Mouse (Mus musculus): Measurements from ENCODE around the gene Atp8b3.

Atp8b3 gene

DNA sequence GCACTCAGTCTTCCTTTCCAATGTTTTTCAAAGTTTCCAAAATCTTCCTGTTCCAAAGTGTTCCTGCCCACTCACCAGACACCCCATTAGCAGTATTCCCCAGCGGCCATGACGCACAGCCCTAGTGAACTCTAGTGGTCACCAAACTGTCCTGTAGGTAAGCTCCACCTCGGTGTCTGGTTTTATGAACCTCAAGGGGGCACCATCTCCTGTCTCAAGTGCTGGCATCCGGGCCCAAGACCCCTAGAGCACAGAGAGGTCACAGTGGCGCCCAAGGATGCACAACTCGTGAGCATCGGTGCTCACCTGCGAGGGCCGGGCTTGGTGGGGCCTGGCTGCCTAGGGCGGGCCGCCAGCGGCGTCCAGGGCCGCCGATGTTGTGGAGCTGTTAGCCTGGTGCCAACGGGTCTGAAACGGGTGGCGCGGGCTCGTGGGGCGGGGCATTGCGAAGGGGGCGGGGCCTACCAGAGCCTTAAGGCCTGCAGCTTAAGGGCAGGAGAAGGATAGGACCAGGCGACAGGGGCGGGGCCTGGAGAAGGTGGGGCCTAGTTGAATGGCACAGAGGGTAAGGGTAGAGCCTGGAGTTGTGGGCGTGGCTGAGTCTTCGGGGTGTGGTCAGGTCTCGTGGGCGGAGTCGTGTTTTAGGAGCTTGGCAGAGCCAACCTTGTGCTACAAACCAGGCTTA, at the start of gene Atp8b3:
TSS of gene Atp8b3 (minus strand) at position 415 of the 685 bp plus-strand sequence.
- peak; percentile 15 to 42 for DNase-seq

DNA sequence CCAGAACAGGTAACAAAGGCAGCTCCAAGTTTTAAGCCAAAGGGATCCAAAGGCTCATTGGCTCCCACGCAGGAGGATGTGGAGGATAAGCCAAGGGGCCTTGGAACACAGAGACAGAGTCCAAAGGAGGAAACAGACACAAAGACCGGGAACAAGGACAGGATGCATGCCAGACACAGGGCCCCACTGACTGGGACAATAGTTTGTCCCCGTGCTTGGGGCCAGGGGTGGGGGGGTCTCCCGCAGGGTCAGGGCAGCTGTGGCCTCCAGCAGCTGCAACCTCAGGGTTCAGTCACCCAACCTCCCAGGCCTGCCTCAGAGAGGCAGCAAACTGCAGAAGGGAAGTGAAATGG, 48.4 kb upstream of the Atp8b3 start:
- DNase-seq = no peak

DNA sequence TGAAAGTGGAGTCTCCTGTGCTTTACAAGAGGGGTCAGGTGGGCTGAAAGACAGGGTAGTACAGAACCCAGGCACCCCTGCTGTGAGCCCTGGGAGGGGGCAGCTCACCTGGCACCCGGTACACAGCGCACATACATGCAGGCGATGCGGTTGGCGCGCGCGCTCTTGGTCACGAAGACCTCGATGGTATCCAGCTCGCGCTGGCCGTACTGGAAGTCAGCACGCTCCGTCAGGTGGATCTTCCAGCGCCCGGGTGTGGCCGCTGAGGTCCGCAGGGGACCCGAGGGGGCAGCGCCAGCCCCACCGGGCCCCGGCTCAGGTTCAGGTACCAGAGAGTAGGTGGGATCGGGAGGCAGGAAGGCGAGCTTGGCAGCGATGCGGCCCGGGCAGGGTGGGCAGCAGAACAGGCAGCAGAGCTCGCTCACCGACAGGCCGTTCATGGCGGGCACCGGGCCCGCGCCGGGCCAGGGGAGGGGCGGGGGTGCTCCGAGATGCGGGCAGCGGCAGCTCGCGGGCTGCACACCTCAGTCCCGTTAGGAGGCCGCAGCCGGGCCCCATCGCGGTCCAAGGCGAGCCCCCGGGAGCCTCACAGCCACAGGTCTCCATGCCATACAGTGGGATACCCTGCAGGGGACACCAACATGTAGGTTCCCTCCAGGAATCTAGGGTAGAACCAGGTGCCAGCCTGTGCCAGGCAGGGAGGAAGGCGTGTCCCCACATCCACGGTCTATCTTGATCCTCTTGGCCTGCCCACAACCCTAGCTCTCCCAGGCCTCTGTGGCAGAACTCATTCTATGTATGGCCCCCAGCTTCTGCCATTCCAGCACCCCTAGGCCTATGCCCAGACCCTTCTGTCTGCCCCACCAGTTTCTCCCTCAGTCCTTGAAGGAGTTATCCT, 47.7 kb upstream of the Atp8b3 start:
- DNase-seq = peak in 1 of 2 experiments; percentile 38

DNA sequence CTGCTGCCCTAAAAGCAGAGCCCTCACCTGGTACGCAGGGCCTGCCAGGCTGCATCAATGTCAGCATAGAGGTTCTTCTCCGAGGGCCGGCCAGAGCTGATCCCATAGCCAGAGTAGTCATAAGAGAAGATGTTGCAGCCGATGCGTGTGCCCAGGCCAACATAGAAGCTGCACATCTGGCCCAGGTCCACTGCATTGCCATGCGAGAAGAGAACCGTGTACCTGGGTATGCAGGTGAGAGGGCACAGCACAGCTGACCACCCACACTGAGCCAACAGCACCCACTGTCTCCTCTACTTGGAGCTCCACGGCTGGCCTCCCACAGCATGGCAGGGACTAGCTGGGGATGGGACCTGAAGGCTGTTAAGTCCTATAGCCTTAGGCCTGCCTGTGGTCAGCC, 46.7 kb upstream of the Atp8b3 start:
- no peak for DNase-seq

DNA sequence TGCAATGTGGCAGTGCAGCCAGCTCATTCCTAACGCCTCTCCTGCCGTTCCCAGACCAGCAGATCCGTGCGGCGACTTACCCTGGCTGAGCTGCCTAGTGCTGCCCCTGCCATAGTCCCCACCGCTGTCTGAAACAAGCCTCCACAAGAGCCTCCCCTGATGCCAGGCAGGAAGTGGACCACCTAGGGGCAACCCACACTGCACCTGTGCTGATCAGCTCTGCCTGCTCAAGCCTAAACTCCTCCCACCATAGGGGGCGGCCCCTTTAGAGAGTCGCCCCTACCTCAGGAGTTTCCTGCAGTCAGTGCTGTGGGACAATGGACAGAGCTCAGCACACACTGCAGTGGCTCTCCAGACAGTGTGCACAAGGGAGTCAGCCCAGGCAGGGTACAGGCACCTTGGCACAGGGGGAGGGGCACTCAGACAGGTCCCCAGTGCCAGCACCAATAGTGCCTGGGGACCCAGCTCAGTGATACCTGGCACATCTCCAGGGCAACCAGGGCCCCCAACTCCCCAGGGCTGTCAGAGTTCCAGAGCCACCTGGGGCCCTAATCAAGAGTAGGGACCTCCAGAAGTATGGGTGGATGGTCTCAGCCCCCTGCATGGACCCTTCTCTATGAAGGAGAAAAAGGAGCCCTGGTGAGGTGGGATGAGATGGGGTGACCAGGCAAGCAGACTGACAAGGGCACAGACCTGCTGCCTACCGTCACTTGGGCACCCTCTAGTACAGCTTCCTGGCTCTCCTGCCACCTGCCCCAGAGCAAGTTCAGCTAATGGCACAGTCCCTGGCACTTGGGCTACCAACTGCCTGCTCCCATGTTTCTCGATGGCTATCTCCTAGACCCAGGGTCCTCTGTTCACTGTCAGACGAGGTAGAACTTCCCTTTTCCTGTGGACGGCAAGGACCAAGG, 46.0 kb upstream of the Atp8b3 start:
- peak in 1 of 2 experiments; percentile 21 for DNase-seq

DNA sequence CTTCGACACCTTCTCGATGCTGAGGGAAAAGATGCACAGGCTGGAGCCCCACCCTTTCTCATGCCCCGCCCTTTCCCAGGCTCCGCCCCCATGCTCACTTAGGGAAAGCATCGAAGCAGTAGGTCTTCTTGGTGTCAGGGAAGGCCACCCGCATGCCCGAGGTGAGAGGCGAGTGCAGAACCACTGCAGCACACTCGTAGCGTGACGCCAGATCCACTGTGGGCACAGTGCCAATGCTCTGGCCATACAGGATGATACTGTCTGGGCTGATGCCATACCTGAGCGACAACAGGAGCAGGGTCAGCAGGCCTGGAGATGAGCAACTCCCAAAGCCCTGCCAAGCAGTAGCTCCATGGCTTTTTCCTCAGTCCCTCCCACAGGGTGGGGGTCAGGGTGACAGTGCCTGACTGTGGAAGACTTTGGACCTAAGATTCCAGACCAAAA, 45.1 kb upstream of the Atp8b3 start:
- DNase-seq = peak; percentile 58 to 63

DNA sequence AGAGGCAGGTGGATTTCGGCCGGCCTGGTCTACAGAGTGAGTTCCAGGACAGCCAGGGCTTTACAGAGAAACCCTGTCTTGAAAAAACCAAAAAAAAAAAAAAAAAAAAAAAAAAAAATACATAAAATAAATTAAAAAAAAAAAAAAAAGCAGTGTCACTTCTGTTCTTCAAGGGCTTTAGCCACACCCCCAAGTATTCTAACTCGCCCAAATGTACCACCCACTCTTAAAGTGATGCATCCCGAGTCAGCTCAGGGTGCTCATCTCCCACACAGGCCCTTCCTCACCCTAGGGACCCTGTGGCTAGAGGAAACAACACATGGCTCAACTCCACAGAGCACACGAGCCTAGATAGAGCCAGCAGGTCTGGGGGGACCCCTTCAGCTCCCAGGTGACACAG, 44.1 kb upstream of the Atp8b3 start:
- DNase-seq = no peak

DNA sequence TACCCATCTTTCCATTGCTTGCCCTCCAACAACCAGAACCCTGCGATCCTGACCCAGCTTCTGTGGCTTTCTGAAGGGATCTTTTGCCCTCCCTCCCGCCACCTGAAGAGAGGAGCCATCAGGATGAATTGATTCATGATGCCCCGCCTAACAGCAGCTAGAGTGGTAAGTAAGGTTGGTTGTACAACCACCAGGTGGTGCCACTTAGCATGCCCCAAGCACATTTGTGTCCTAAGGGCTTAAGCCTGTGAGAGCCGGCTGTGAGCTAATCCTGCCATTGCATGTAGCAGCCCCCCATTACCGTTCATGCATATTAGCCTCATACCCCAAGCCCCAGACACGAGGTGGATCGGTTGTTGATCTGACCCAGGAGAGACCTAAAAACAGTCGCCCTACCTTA, 40.0 kb upstream of the Atp8b3 start:
- DNase-seq = peak; percentile 70 to 74

- peak; percentile 64 to 73 for DNase-seq
These were observed 39.3 kb upstream of the Atp8b3 start for GRCm38 (mm10) chr10:80578131-80578750.

DNA sequence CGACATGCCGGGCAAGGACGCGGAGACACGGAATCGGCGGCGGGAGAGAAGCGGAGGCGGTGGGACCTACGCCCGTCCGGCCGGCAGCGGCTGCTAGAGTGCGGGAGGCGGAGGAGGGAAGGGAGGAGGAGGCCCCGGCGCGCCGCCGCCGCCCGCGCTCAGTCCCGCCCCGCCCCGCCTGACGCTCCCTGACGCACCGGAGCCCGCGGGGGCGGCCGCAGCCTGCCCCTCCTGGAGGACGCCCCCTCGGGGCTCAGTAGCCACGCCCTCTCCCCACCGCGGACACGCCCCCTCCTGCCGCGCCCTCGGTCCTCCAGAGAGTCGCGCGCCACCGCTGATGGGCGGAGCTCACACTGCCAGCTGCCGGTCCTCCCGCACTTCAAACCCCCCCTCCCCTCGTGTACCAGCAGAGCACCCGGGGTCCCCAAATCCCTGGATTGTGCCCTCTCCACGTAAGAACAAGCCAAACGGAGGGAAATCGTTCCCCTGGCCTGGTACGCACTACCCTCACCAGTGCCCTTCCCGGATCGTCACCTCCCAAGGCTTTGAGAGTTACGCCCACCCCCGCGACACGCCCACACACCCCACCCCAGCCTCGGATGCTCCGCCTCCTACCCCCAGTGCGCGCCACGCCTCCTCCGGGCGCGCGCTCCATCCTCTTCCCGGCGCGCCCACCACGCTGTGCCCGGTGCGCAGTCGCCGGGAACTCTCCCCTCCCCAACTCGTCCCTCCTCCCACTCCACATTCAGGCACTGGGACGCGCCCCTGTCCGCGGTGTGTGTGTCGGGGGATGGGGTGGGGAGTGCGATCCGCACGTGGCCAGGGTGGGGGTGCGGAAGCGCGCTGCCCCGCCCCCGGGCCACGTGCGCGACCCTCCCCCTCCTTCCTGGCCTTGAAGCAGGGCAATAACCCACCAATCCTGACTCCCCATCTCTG, 38.5 kb upstream of the Atp8b3 start, which contains the start of gene Klf16:
TSS of gene Klf16 (minus strand) at position 127 of the 936 bp plus-strand sequence.
- peak; percentile 87 to 90 for DNase-seq

DNA sequence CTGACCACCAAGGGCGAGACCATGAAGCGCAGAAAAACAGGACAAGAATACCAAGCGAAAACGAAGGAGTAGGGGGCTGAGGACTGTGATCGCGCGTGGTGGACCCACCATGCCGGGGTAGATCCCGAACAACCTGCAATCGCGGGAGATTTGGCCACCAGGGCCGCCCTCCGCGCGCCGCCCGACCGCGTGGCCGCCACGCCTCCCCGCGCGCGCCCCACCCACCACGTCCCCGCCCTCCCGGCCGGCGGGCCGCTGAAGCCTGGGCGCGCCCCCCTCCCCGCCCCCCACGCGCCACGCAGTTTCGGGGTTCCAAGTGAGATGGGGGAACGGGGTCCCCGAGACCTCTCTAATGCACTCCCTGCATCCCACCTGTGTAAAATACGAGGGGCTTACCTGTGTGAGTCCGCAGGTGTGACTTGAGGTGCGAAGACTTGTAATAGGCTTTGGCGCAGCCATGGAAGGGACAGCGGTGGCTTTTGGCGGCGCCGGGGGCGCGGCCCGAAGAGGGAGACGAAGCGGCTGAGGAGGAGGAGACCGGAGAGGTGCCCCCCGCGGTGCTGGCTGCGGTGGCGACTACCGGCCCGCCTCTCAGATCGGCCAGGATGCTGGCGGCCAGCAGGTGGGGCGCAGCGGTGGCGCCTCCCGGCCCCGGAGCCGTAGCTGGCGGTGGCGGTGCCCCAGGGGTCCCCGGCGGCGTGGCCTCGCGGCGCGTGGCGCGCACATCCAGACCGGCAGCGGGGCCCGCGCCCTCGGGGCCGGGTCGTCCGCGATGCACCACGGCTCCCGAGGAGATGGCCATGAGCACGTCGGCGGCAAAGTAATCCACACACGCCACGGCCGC, 37.6 kb upstream of the Atp8b3 start:
- peak; percentile 56 to 67 for DNase-seq

DNA sequence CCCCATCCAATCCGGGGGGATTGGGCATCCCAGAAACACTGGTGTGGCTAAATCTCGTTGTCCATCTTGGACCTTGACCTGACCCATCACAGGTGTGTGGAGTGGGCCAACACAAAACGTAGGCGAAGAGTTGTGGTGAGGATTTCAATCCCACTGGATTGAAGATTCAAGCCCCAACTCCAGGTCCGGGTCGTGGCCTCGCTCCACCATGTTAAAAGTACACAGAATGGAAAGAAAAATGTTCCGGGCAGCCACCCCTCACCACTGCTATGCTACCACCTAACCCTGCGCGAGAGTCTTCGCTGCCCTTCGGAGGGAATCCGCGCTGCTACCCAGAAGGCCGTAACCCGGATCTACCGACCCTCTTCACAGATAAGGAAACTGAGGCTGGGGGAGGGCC, 37.0 kb upstream of the Atp8b3 start:
- DNase-seq = no peak

- DNase-seq = peak in 1 of 2 experiments; percentile 14
These were observed 36.0 kb upstream of the Atp8b3 start for GRCm38 (mm10) chr10:80574896-80575295.

- peak in 1 of 2 experiments; percentile 9 for DNase-seq
These were observed 35.0 kb upstream of the Atp8b3 start for GRCm38 (mm10) chr10:80573944-80574343.

- DNase-seq = no peak
These were observed 33.6 kb upstream of the Atp8b3 start for GRCm38 (mm10) chr10:80572477-80572876.

DNA sequence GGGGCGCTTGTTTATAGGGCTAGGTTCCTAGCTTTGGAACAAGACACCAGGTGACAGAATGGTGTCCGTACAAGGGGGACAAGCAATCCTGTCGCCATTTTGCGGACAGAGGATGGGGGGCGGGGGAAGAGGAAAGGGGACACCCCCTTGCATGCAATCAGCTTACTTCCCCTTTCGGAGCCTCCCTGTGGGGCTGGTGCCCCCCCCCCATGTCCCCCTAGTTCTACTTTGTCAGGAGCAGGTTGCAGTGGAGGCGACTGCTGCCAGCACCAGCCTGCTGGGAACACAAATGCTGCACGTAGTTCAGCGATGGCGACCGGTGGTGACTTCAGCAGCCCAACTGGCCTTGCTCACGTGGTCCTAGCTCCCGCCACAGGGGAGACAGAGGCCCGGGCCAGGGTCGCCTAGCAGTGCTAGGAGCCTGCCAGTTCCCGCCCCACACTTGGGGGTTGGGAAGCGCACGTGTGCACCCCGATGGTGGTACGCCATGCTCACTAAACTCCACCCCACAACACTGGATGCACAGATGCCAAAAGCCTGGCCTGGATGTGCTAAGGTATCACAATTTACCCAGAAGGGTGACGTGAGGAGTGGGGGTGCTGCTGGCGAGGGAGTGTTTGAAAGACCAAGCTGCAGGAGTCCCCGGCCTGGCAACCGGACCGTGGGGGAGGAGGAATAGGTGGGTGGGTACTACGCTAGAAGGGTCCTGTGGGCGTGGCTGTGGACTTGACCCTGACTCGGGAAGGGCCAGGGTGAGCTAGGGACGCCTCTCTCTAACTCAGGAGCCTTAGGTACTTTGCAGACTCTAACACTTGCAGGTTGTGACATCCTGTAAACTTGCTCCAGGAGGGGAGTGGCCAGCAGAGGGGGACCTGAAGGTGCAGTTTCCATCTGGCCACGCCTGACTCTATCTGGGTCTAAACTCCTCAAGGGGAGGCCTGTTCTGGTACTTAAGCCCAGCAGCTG, 32.2 kb upstream of the Atp8b3 start:
- DNase-seq = peak; percentile 50 to 51

GRCm38 (mm10) chr10:80570419-80570818, 31.5 kb upstream of the Atp8b3 start:
- no peak for DNase-seq

DNA sequence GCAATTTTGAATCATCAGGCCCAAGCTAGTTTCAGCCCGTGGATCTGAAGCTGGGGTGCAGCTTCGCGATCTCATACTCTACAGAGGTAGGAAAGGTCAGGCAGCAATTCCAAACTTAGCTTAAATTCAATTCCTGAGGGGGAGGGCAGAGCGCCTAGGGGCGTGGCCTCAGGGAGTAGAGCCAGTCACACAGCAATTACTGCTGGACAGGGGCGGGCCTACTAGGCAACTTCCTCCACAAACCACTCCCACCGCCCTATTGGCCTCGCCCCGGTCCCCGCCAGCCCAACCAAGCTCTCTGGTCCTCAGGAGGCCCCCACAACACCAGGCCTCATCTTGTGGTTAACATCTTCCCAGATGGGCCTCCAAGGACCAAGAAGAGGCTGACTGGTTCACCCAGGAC, 30.7 kb upstream of the Atp8b3 start:
- DNase-seq = no peak

DNA sequence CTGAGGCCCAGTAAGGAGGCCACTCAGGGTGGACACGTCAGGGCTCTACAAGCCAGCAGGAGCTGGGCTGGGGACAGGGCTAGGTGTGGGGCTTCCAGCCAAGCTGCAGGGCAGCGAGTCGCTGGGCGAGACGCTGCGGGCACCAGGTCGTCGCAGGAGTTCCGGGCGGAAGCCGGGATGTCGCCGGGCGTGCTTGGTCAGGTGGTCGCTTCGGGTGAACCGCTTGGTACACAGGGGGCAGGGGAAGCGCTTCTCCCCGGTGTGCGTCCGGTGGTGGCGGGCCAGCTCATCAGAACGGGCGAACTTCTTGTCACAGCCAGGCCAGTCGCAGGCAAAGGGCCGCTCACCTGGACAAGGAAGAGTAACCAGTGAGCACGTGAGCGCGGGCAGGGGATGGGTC, 30.0 kb upstream of the Atp8b3 start:
- no peak for DNase-seq
